Mouse (Mus musculus) hindbrain, embryonic 13.5 days (tissue): Measurements from ENCODE around the gene Abcg8. TPM values are rescaled to one million over a fixed set of nuclear protein-coding genes. Genes with fewer than 3 reads are reported as not detected.

Experiments used
- ATAC-seq: fragments of 200-750 bp; cut with Nextera tagmentation; 2 replicates; pipeline ENCODE4 v1.8.0; 2017; ENCODE audit warnings: moderate TSS enrichment; ENCODE audit not compliant: low FRiP score
- H3K27ac ChIP-seq: fragments of 300-500 bp; sonication (generic); 2 replicates; pipeline ENCODE4 v1.5.1; 2015; ENCODE audit warnings: inconsistent platforms, mild to moderate bottlenecking, moderate library complexity
- H3K27me3 ChIP-seq: fragments of 300-500 bp; sonication (generic); 2 replicates; pipeline ENCODE4 v1.6.1; 2015; ENCODE audit warnings: mild to moderate bottlenecking, inconsistent platforms
- H3K36me3 ChIP-seq: fragments of 300-500 bp; sonication (generic); 2 replicates; pipeline ENCODE4 v1.6.1; 2015; ENCODE audit warnings: mild to moderate bottlenecking, inconsistent platforms
- H3K4me1 ChIP-seq: fragments of 300-500 bp; sonication (generic); replicated peaks from 2 replicates; pipeline ENCODE4 v1.6.1; 2015; ENCODE audit warnings: inconsistent platforms
- H3K4me2 ChIP-seq: fragments of 300-500 bp; sonication (generic); 2 replicates; pipeline ENCODE4 v1.6.1; 2015; ENCODE audit warnings: inconsistent platforms, mild to moderate bottlenecking, moderate library complexity
- H3K4me3 ChIP-seq: fragments of 300-500 bp; sonication (generic); 2 replicates; pipeline ENCODE4 v1.5.1; 2015; ENCODE audit warnings: mild to moderate bottlenecking, inconsistent platforms
- H3K9ac ChIP-seq: fragments of 300-500 bp; sonication (generic); 2 replicates; pipeline ENCODE4 v1.6.1; 2015; ENCODE audit warnings: mild to moderate bottlenecking, inconsistent platforms
- H3K9me3 ChIP-seq: fragments of 300-500 bp; sonication (generic); 2 replicates; pipeline ENCODE4 v1.6.1; 2016; ENCODE audit warnings: inconsistent platforms
- WGBS: fragments of 180-500 bp; shearing (Covaris S2); methylation state at CpG from one replicate; pipeline ENCODE4 v1.1.7; 2015; 5-methylcytosine and 5-hydroxymethylcytosine counted together
- polyA plus RNA-seq: library from polyadenylated mRNA; unstranded; fragments of >200 nt; fragmentation: Nextera tagmentation; extraction: Ambion mirVana; gene quantifications from 2 replicates; pipeline ENCODE4 v1.2.1, GENCODE M21; 2015

The Abcg8 gene
- polyA plus RNA-seq, 1 experiment from 2014 or later, result 0.19 TPM

GRCm38 (mm10) chr17:84665053-84665452, 11.0 kb upstream of the Abcg8 start:
- H3K4me2 ChIP-seq, result no peak overlapping the region
- H3K27ac ChIP-seq, result no peak overlapping the region
- H3K4me1 ChIP-seq, result peaks cover 5% of the 10 kb centered on the region; the same call in 1 of the 2 replicates
- H3K9ac ChIP-seq, result no peak overlapping the region
- H3K9me3 ChIP-seq, result no peaks in the 10 kb centered on the region
- no peak overlapping the region for H3K4me3 ChIP-seq
- no peaks in the 10 kb centered on the region for H3K36me3 ChIP-seq
- WGBS, result 44% methylated on average over 10 of the region's 10 CpGs
- 0 out of 2 replicates have a peak, but pooled peaks cover 3% of the 10 kb centered on the region for H3K27me3 ChIP-seq
- ATAC-seq, result no peak

GRCm38 (mm10) chr17:84665691-84666090, 10.4 kb upstream of the Abcg8 start:
- Histone ChIP-seq H3K4me3 (no peak overlapping the region), H3K4me2 (no peak overlapping the region), H3K9ac (no peak overlapping the region), H3K36me3 (no peaks in the 10 kb centered on the region), H3K9me3 (no peaks in the 10 kb centered on the region), H3K4me1 (peaks cover 5% of the 10 kb centered on the region; the same call in 1 of the 2 replicates), H3K27ac (no peak overlapping the region), H3K27me3 (0 out of 2 replicates have a peak, but pooled peaks cover 3% of the 10 kb centered on the region)
- WGBS, result 46% methylated on average over 9 of the region's 9 CpGs
- no peak for ATAC-seq

- ATAC-seq, result no peak
- H3K36me3 ChIP-seq, result no peaks in the 10 kb centered on the region
- 96% methylated on average over 3 of the region's 3 CpGs for WGBS
These were observed 8.3 kb upstream of the Abcg8 start for GRCm38 (mm10) chr17:84667848-84668247.

GRCm38 (mm10) chr17:84672376-84673369, 3.4 kb upstream of the Abcg8 start:
- Histone ChIP-seq H3K4me2 (no peak overlapping the region), H3K27ac (no peak overlapping the region), H3K36me3 (no peaks in the 10 kb centered on the region), H3K4me3 (no peak overlapping the region), H3K4me1 (peaks cover 8% of the 10 kb centered on the region), H3K27me3 (peaks cover 36% of the 10 kb centered on the region), H3K9ac (no peak overlapping the region), H3K9me3 (no peaks in the 10 kb centered on the region)
- ATAC-seq, result no peak
- 77% methylated on average over 16 of the region's 16 CpGs for WGBS

More at GRCm38 (mm10) chr17:84667848-84668247, 8.3 kb upstream of the Abcg8 start:
- Histone ChIP-seq H3K4me1 (peaks cover 5% of the 10 kb centered on the region; the same call in 1 of the 2 replicates), H3K9me3 (no peaks in the 10 kb centered on the region), H3K4me2 (no peak overlapping the region), H3K9ac (no peak overlapping the region), H3K27me3 (0 out of 2 replicates have a peak, but pooled peaks cover 3% of the 10 kb centered on the region), H3K27ac (no peak overlapping the region), H3K4me3 (no peak overlapping the region)

- no peak for ATAC-seq
- H3K9ac ChIP-seq, result no peak overlapping the region
- 33% methylated on average over 7 of the region's 7 CpGs for WGBS
- H3K4me1 ChIP-seq, result peaks cover 8% of the 10 kb centered on the region
- no peak overlapping the region for H3K4me3 ChIP-seq
- H3K4me2 ChIP-seq, result no peak overlapping the region
- H3K27me3 ChIP-seq, result peaks cover 35% of the 10 kb centered on the region
- H3K36me3 ChIP-seq, result no peaks in the 10 kb centered on the region
- H3K27ac ChIP-seq, result no peak overlapping the region
- H3K9me3 ChIP-seq, result no peaks in the 10 kb centered on the region
These were observed 2.1 kb upstream of the Abcg8 start for GRCm38 (mm10) chr17:84674048-84674447.

- Histone ChIP-seq H3K36me3 (no peaks in the 10 kb centered on the region), H3K27ac (no peak overlapping the region), H3K27me3 (peaks cover 35% of the 10 kb centered on the region), H3K4me2 (no peak overlapping the region), H3K4me3 (no peak overlapping the region), H3K4me1 (peaks cover 8% of the 10 kb centered on the region), H3K9ac (no peak overlapping the region), H3K9me3 (no peaks in the 10 kb centered on the region)
- WGBS, result 68% methylated on average over 4 of the region's 4 CpGs
- no peak for ATAC-seq
These were observed 898 bp upstream of the Abcg8 start for GRCm38 (mm10) chr17:84675204-84675603.

- WGBS, result 94% methylated on average over 11 of the region's 11 CpGs
- Histone ChIP-seq H3K9ac (no peak overlapping the region), H3K4me2 (no peak overlapping the region), H3K4me3 (no peak overlapping the region), H3K9me3 (no peaks in the 10 kb centered on the region), H3K27ac (no peak overlapping the region), H3K27me3 (peaks cover 35% of the 10 kb centered on the region), H3K36me3 (no peaks in the 10 kb centered on the region), H3K4me1 (peaks cover 8% of the 10 kb centered on the region)
- ATAC-seq, result no peak
These were observed 1.5 kb downstream of the Abcg8 start for GRCm38 (mm10) chr17:84677595-84677994.

- Histone ChIP-seq H3K4me3 (no peak overlapping the region), H3K4me1 (no peaks in the 10 kb centered on the region), H3K27me3 (0 out of 2 replicates have a peak, but pooled peaks cover 9% of the 10 kb centered on the region), H3K4me2 (no peak overlapping the region), H3K36me3 (no peaks in the 10 kb centered on the region), H3K9me3 (no peaks in the 10 kb centered on the region), H3K9ac (no peak overlapping the region), H3K27ac (no peak overlapping the region)
- WGBS, result 91% methylated on average over 3 of the region's 3 CpGs
- ATAC-seq, result no peak
These were observed 5.6 kb downstream of the Abcg8 start for GRCm38 (mm10) chr17:84681670-84682069.

GRCm38 (mm10) chr17:84682734-84683717, 6.9 kb downstream of the Abcg8 start, which contains the start of gene Abcg5:
TSS of gene Abcg5 (minus strand) at chr17:84683011.
- Histone ChIP-seq H3K27ac (no peak within 1 kb of the TSS), H3K36me3 (no peaks in the 10 kb centered on the region), H3K9me3 (no peaks in the 10 kb centered on the region), H3K9ac (no peak within 1 kb of the TSS), H3K4me3 (no peak within 1 kb of the TSS), H3K4me2 (no peak within 1 kb of the TSS), H3K4me1 (no peaks in the 10 kb centered on the region), H3K27me3 (no peaks in the 10 kb centered on the region)
- WGBS, result 77% methylated on average over 18 of the region's 18 CpGs
- no peak for ATAC-seq

GRCm38 (mm10) chr17:84684284-84684683, 8.2 kb downstream of the Abcg8 start:
- H3K9me3 ChIP-seq, result no peaks in the 10 kb centered on the region
- H3K4me2 ChIP-seq, result no peak overlapping the region
- no peaks in the 10 kb centered on the region for H3K36me3 ChIP-seq
- H3K27ac ChIP-seq, result no peak overlapping the region
- no peak overlapping the region for H3K9ac ChIP-seq
- H3K27me3 ChIP-seq, result no peaks in the 10 kb centered on the region
- H3K4me3 ChIP-seq, result no peak overlapping the region
- H3K4me1 ChIP-seq, result no peaks in the 10 kb centered on the region
- ATAC-seq, result no peak
- 45% methylated on average over 6 of the region's 6 CpGs for WGBS

- Histone ChIP-seq H3K9me3 (no peaks in the 10 kb centered on the region), H3K27me3 (no peaks in the 10 kb centered on the region), H3K36me3 (no peaks in the 10 kb centered on the region), H3K4me1 (no peaks in the 10 kb centered on the region), H3K9ac (no peak overlapping the region), H3K4me2 (no peak overlapping the region), H3K4me3 (no peak overlapping the region), H3K27ac (no peak overlapping the region)
- no peak for ATAC-seq
- WGBS, result 80% methylated on average over 4 of the region's 4 CpGs
These were observed 9.2 kb downstream of the Abcg8 start for GRCm38 (mm10) chr17:84685286-84685685.

- no peak for ATAC-seq
- Histone ChIP-seq H3K4me1 (no peaks in the 10 kb centered on the region), H3K9me3 (no peaks in the 10 kb centered on the region), H3K36me3 (no peaks in the 10 kb centered on the region), H3K4me3 (no peak overlapping the region), H3K4me2 (no peak overlapping the region), H3K27ac (no peak overlapping the region), H3K9ac (no peak overlapping the region), H3K27me3 (0 out of 2 replicates have a peak, but pooled peaks cover 3% of the 10 kb centered on the region)
- 75% methylated on average over 5 of the region's 5 CpGs for WGBS
These were observed 11.9 kb downstream of the Abcg8 start for GRCm38 (mm10) chr17:84687994-84688393.
